Mouse (Mus musculus): Measurements from ENCODE around the gene Gm36864.
"Not testable (repeated sequence)": the region's sequence is repeated elsewhere in the genome, so short reads cannot be mapped to it uniquely, and the experiment has no call there.

Gm36864 gene

GRCm38 (mm10) chr7:44235909-44236308, at the start of gene Gm36864:
Gene Gm36864 (plus strand): TSS chr7:44236177.
- DNase-seq (ENCODE audit: low read depth): no peak

- not testable (repeated sequence) for DNase-seq (ENCODE audit: low read depth)
Observed at GRCm38 (mm10) chr7:44186516-44186915, 49.5 kb upstream of the Gm36864 start.

DNA sequence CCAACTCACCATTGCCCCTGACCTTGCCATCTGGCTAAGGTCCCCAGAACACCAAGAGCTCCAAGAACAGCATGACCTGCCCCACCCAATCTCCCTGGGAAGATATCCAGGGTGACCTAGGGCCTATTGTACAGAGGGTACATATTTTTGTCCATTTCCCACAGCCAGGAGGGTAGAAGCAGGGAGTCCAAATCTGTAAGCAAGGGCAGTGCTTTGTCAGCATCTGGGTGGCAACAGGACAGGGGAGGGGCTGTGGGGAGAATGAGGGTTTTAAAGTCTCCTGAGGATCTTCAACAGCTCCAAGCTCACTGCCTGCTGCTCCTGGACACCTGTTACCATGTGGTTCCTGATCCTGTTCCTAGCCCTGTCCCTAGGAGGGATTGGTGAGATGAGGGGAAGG, 48.0 kb upstream of the Gm36864 start, which contains the start of gene Klk1b24:
Gene Klk1b24, plus strand, starts transcription at position 301 of the 400 bp plus-strand sequence.
- DNase-seq (ENCODE audit: low read depth): not testable (repeated sequence)

DNA sequence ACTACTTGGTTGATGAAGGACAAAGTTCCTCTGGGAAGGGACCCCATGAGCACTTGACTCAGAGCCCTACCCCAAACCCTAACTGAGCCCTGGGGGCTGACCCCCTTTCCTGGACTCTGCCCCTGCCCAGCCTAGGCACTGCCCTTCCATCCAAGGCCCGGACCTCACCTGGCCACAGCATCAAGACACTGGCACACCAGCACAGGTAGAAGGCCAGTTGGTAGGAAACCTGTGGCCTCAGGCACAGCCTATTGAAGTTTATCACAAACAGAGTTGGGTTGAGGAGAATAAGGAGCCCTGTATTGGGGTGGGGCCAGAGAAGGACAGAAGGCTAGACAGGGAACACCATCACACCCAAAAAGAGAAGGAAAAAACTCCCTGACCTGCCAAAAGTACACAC, 42.5 kb upstream of the Gm36864 start:
- not testable (repeated sequence) for DNase-seq (ENCODE audit: low read depth)

DNA sequence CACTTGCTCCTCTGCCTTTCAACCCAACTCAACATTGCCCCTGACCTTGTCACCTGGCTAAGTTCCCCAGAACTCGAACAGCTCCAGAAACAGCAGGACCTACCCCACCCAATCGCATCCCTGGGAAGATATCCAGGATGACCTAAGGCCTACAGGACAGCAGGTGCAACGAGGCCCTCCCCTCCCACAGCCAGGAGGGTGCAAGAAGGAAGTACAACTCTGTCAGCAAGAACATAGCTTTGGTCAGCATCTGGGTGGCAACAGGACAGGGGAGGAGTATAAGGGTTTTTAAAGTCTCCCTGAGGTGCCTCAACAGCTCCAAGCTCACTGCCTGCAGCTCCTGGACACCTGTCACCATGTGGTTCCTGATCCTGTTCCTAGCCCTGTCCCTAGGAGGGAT, 38.1 kb upstream of the Gm36864 start, which contains the start of gene Klk1b3:
Gene Klk1b3, plus strand, starts transcription at position 301 of the 400 bp plus-strand sequence.
- DNase-seq (ENCODE audit: low read depth): no peak

DNA sequence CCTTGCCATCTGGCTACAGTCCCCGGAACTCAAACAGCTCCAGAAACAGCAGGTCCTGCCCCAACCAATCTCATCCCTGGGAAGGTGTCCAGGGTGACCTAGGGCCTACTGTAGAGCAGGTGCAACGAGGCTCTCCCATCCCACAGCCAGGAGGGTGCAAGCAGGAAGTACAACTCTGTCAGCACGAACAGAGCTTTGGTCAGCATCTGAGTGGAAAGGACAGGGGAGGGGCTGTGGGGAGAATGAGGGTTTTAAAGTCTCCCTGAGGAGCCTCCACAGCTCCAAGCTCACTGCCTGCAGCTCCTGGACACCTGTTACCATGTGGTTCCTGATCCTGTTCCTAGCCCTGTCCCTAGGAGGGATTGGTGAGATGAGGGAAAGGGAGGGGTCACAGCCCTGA, 28.8 kb upstream of the Gm36864 start, which contains the start of gene Klk1b4:
Gene Klk1b4, plus strand, starts transcription at position 301 of the 400 bp plus-strand sequence.
- not testable (repeated sequence) for DNase-seq (ENCODE audit: low read depth)

- DNase-seq (ENCODE audit: low read depth): no peak
Observed at GRCm38 (mm10) chr7:44208307-44208706, 27.7 kb upstream of the Gm36864 start.

DNA sequence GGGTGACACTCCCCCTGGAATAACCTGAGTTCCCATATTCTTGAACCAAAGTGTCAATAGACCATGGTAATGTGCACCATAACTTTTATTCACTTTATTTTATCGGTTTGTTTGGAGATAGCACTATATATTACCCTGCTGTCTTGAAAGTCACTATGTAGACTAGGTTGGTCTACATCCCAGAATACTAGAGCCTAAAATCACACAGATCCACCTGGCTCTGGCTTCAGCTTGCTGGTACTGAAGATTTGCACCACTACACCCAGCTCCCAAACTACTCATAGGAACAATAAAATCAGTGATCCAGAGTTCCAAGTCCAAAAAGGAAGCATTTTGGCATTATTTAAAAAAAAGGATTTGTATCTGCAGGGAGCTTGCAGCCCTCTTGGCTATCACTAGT, 20.3 kb upstream of the Gm36864 start, which contains the start of gene Klk1b5:
Gene Klk1b5, plus strand, starts transcription at position 301 of the 400 bp plus-strand sequence.
- no peak for DNase-seq (ENCODE audit: low read depth)

DNA sequence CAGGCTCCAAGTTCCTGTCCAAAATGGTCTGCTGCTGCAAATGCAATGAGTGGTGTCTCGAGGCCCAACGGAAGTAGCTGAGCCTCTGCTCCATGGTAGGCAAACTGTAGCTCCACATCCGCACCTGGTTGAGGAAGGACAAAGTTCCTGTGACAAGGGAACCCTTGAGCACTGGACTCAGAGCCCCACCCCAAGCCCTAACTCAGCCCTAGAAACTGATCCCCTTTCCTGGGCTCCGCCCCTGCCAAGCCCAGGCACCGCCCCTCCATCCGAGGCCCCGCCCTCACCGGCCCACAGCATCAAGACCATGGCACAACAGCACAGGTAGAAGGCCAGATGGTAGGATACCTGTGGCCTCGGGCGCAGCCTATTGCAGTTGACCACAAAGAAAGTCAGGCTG, 14.4 kb upstream of the Gm36864 start:
- DNase-seq (ENCODE audit: low read depth): not testable (repeated sequence)

DNA sequence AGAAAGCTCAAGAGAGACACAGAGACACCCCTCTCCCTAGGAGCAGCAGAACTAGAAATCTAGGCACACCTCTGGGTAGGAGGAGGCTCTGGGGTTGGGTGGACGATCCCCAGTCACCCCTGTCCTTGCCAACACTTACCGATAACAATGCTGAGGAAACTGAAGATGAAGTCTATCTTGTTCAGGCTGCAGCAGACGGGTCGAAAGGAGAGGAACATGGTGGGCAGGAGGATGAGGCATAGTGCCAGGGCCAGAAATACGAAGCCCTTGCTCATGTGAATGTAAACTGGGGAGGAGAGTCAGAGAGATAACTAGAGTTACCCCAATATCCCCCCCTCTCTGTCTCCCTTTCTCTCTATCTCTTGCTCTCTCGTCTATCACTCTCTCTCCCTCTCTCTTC, 13.6 kb upstream of the Gm36864 start:
- not testable (repeated sequence) for DNase-seq (ENCODE audit: low read depth)

DNA sequence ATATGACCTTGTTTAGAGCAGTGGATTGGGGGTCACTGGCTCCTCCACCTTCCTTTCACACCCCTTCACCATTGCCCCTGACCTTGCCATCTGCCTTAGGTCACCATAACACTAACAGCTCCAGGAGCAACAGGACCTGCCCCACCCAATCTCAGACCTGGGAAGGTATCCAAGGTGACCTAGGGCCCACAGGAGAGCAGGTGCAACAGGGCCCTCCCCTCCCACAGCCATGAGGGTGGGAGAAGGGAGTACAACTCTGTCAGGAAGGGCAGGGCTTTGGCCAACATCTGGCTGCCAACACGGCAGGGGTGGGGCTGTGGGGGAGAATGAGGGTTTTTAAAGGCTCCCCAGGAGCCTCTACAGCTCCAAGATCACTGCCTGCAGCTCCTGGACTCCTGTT, 10.9 kb upstream of the Gm36864 start, which contains the start of gene Klk1:
Gene Klk1, plus strand, starts transcription at position 285 of the 400 bp plus-strand sequence.
- DNase-seq (ENCODE audit: low read depth): no peak

GRCm38 (mm10) chr7:44239913-44240312, 3.9 kb downstream of the Gm36864 start:
- no peak for DNase-seq (ENCODE audit: low read depth)

DNA sequence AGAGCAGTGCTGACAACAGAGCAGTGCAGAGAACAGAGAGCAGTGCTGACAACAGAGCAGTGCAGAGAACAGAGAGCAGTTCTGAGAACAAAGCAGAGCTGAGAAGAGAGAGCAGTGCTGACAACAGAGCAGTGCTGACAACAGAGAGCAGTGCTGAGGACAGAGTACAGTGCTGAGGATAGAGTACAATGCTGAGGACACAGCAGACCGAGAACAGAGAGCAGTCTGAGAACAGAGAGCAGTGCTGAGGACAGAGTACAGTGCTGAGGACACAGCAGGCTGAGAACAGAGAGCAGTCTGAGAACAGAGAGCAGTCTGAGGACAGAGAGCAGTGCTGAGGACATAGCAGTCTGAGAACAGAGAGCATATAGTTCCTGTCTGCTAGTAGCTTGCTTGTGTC, 4.7 kb downstream of the Gm36864 start:
- DNase-seq (ENCODE audit: low read depth): no peak

DNA sequence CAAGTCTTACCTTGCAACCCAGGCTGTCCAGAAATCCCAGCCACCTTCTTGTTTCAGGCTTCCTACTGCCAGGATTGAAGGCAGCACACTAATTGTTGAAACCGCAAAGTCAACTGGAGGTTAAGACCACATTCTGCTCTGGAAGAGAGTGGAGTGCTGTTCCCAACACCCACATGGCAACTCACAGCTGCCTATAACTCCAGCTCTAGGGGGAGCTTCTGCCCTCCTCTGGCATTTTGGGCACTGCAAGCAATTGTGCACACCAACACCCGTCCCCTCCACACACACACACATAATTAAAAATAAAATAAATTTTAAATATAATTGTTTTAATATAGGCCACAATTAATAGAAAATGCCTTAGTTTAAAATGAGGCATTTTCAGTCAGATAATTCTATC, 5.2 kb downstream of the Gm36864 start:
- no peak for DNase-seq (ENCODE audit: low read depth)

DNA sequence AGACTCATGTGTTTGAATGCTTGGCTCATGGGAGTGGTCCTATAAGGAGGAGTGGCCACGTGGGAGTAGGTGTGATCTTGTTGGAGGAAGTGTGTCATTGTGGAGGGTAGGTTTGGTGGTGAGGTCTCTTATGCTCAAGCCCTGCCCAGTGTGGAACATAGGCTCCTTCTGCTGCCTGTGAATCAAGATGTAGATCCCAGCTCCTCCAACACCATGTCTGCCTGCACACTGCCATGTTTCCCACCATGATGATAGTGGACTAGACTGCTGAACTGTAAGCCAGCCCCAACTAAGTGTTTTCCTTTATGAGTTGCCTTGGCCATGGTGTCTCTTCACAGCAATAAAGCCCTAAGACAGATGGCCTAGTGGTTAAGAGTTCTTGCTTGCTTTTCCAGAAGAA, 8.1 kb downstream of the Gm36864 start:
- DNase-seq (ENCODE audit: low read depth): no peak

- DNase-seq (ENCODE audit: low read depth): peak; percentile 94
Observed at GRCm38 (mm10) chr7:44246055-44246983, 10.3 kb downstream of the Gm36864 start, which contains the start of the genes 1700028J19Rik and 2410002F23Rik. Gene 1700028J19Rik (minus strand): TSS chr7:44246695. Gene 2410002F23Rik (plus strand): TSS chr7:44246722.

GRCm38 (mm10) chr7:44246984-44247470, 11.1 kb downstream of the Gm36864 start:
- peak; percentile 67 for DNase-seq (ENCODE audit: low read depth)

DNA sequence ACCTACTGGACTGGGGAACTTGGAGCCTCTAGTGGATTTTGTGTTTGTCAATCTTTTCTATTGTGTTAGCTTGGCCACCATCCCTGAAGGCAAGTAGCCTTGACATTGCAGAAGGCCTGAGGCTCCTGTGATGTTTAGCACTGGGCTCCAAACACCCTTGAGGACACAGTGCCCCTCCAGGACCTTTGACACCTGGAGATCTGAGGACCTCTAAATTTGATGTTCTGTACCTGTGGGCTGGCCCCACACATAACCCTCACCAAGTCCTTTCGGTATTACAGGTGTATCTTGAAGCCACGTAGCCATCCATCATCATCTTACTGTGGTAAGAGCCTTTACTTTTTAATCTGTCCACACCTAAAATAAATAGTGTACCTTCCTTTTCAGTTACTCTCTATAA, 12.0 kb downstream of the Gm36864 start:
- no peak for DNase-seq (ENCODE audit: low read depth)

DNA sequence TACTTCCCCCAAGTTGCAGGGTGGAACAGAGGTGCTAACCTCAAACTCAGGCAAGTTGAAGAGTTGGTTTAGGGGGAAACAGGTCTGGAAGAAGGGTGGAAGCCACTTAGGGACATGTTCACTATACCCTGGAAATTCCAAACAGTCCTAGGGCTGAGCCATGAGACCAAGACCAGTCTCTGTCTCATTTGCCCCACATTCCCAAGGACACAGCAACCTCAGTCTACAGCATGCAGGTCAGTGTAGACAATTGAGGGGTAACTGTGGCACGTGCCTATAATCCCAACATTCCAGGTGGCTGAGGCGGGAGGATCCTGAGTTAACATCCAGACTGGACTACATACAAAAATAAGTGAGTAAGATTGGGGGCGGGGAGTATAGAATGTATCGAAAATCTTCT, 13.3 kb downstream of the Gm36864 start:
- no peak for DNase-seq (ENCODE audit: low read depth)

DNA sequence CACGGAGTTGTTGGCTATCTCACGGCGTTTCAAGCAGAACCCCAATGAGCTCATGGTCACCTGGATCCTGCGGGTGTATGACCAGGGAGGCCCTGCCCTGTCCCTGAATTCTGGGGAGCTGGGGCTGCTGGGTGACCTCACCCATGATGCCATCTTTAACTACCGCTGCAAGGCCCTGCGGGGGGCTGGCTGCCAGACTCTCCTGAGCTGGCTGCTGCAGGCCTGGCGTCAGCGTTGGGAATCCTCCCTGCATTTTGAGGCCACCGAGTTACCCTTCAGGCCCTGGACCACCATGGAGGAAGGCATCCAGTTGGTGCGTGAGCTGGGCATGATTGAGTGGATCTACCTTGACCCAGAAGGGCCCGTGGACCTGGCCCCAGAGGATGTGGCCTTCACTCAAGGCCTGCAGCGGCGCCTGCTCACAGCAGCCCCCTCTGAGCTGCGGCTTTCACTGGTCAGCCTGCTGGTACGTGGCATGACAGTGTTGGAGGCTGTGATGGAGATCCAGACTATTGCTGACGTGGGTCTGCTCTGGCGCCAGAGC, 14.8 kb downstream of the Gm36864 start:
- DNase-seq (ENCODE audit: low read depth): not testable (repeated sequence)

- DNase-seq (ENCODE audit: low read depth): no peak
Observed at GRCm38 (mm10) chr7:44253023-44253616, 17.1 kb downstream of the Gm36864 start.

- DNase-seq (ENCODE audit: low read depth): no peak
Observed at GRCm38 (mm10) chr7:44254930-44255329, 19.0 kb downstream of the Gm36864 start.
